Mouse (Mus musculus) MEL (cell line): ENCODE measurements around the gene Dlgap1. TPM values are rescaled to one million over a fixed set of nuclear protein-coding genes. Genes with fewer than 3 reads are reported as not detected.

Experiments
- DNase-seq: peaks from one replicate; pipeline ENCODE4 v3.0.0; 2011; ENCODE audit warnings: low read depth, low spot score
- H3K27ac ChIP-seq: 2 replicates; pipeline ENCODE4 v1.5.1; 2012; ENCODE audit warnings: low read depth, mild to moderate bottlenecking, control low read depth, low read length, moderate library complexity; ENCODE audit not compliant: control insufficient read depth
- H3K27me3 ChIP-seq, 2 experiments: fragments of 150-350 bp in 1 of 2; sonication (generic) in 1 of 2; 2 replicates each; pipeline ENCODE4 v1.6.1; 2012; ENCODE audit warnings: low read length in 2 of 2, mild to moderate bottlenecking in 2 of 2, improper control_type of control experiment in 1 of 2, moderate library complexity in 1 of 2; ENCODE audit not compliant: insufficient read depth in 2 of 2, control insufficient read depth in 1 of 2
- H3K36me3 ChIP-seq, 2 experiments: 2 replicates each; pipeline ENCODE4 v1.6.1; 2012 to 2014; ENCODE audit warnings: low read length in 2 of 2, improper control_type of control experiment in 1 of 2, inconsistent platforms in 1 of 2, mild to moderate bottlenecking in 1 of 2; ENCODE audit not compliant: insufficient read depth in 2 of 2, control insufficient read depth in 1 of 2
- H3K4me1 ChIP-seq, 2 experiments: fragments of 150-350 bp in 1 of 2; sonication (generic) in 1 of 2; 2 replicates each; pipeline ENCODE4 v1.6.1; 2012; ENCODE audit warnings: low read length in 2 of 2, improper control_type of control experiment in 1 of 2, mild to moderate bottlenecking in 1 of 2; ENCODE audit not compliant: insufficient read depth in 2 of 2, control insufficient read depth in 1 of 2
- H3K4me3 ChIP-seq, 2 experiments: fragments of 150-350 bp in 1 of 2; sonication (generic) in 1 of 2; 2 replicates each; pipeline ENCODE4 v1.5.1; 2012; ENCODE audit warnings: low read depth in 2 of 2, low read length in 2 of 2, mild to moderate bottlenecking in 2 of 2, moderate library complexity in 2 of 2, control low read depth in 1 of 2, improper control_type of control experiment in 1 of 2; ENCODE audit not compliant: control insufficient read depth in 1 of 2, insufficient read depth in 1 of 2
- H3K79me2 ChIP-seq: 2 replicates; pipeline ENCODE4 v1.6.1; 2012; ENCODE audit warnings: mild to moderate bottlenecking, low read length, moderate library complexity; ENCODE audit not compliant: control insufficient read depth, poor library complexity, insufficient read depth
- H3K9ac ChIP-seq: 2 replicates; pipeline ENCODE4 v1.6.1; 2012; ENCODE audit warnings: low read depth, mild to moderate bottlenecking, control low read depth, low read length, moderate library complexity; ENCODE audit not compliant: control insufficient read depth, poor library complexity, severe bottlenecking
- H3K9me3 ChIP-seq: fragments of 150-350 bp; sonication (generic); replicated peaks from 2 replicates; pipeline ENCODE4 v1.6.1; 2012; ENCODE audit warnings: mild to moderate bottlenecking, low read length, improper control_type of control experiment, moderate library complexity; ENCODE audit not compliant: insufficient read depth
- BHLHE40 ChIP-seq: IDR thresholded peaks from 2 replicates; pipeline ENCODE4 v1.6.1; 2012; ENCODE audit warnings: low read depth, mild to moderate bottlenecking, inconsistent platforms, low read length, improper control_type of control experiment, borderline replicate concordance
- CHD1 ChIP-seq: IDR thresholded peaks from 2 replicates; pipeline ENCODE4 v1.6.1; 2012; ENCODE audit warnings: low read depth, mild to moderate bottlenecking, inconsistent platforms, low read length, improper control_type of control experiment
- CHD2 ChIP-seq: IDR thresholded peaks from 2 replicates; pipeline ENCODE4 v1.6.1; 2011; ENCODE audit warnings: low read length, improper control_type of control experiment
- CTCF ChIP-seq, 3 experiments: IDR thresholded peaks in 2 of 3; conservative IDR thresholded peaks in 1 of 3; 2 replicates each; pipeline ENCODE4 v1.5.1; 2011 to 2012; ENCODE audit warnings: low read length in 3 of 3, low read depth in 2 of 3, mild to moderate bottlenecking in 2 of 3, improper control_type of control experiment in 1 of 3, inconsistent platforms in 1 of 3, mixed read lengths in 1 of 3, moderate library complexity in 1 of 3; ENCODE audit not compliant: control insufficient read depth in 1 of 3, insufficient read depth in 1 of 3, poor library complexity in 1 of 3, severe bottlenecking in 1 of 3
- E2F4 ChIP-seq: IDR thresholded peaks from 2 replicates; pipeline ENCODE4 v1.6.1; 2011; ENCODE audit warnings: low read depth, low read length, improper control_type of control experiment, borderline replicate concordance
- EP300 ChIP-seq, 2 experiments: IDR thresholded peaks; 2 replicates each; pipeline ENCODE4 v1.6.1; 2011; ENCODE audit warnings: improper control_type of control experiment in 2 of 2, low read length in 2 of 2, low read depth in 1 of 2, mild to moderate bottlenecking in 1 of 2
- GATA1 ChIP-seq: IDR thresholded peaks from 2 replicates; pipeline ENCODE4 v1.6.1; 2011; ENCODE audit warnings: low read depth, low read length, improper control_type of control experiment
- HCFC1 ChIP-seq: IDR thresholded peaks from 2 replicates; pipeline ENCODE4 v1.6.1; 2012; ENCODE audit warnings: low read depth, mild to moderate bottlenecking, inconsistent platforms, low read length, improper control_type of control experiment, moderate library complexity
- JUND ChIP-seq: IDR thresholded peaks from 2 replicates; pipeline ENCODE4 v1.6.1; 2011; ENCODE audit warnings: low read depth, mild to moderate bottlenecking, improper control_type of control experiment, low read length
- KAT2A ChIP-seq: conservative IDR thresholded peaks from 2 replicates; pipeline ENCODE4 v1.6.1; 2012; ENCODE audit warnings: low read depth, low read length, improper control_type of control experiment, inconsistent platforms
- MAFK ChIP-seq: IDR thresholded peaks from 2 replicates; pipeline ENCODE4 v1.6.1; 2011; ENCODE audit warnings: low read depth, mild to moderate bottlenecking, low read length, improper control_type of control experiment, borderline replicate concordance
- MAX ChIP-seq: IDR thresholded peaks from 2 replicates; pipeline ENCODE4 v1.6.1; 2011; ENCODE audit warnings: low read length, improper control_type of control experiment
- MYB ChIP-seq: IDR thresholded peaks from 2 replicates; pipeline ENCODE4 v1.6.1; 2011; ENCODE audit warnings: mild to moderate bottlenecking, low read depth, low read length, improper control_type of control experiment
- MYC ChIP-seq: IDR thresholded peaks from 2 replicates; pipeline ENCODE4 v1.6.1; 2011; ENCODE audit warnings: low read depth, mild to moderate bottlenecking, low read length, improper control_type of control experiment, moderate library complexity
- NELFE ChIP-seq: IDR thresholded peaks from 2 replicates; pipeline ENCODE4 v1.6.1; 2011; ENCODE audit warnings: low read depth, low read length, improper control_type of control experiment
- NRF1 ChIP-seq: IDR thresholded peaks from 2 replicates; pipeline ENCODE4 v1.6.1; 2014; ENCODE audit warnings: low read depth, mild to moderate bottlenecking, inconsistent platforms, low read length, improper control_type of control experiment, moderate library complexity; ENCODE audit not compliant: poor library complexity, insufficient read depth, severe bottlenecking
- POLR2A ChIP-seq, 2 experiments: IDR thresholded peaks; 2 replicates each; pipeline ENCODE4 v1.6.1; 2011 to 2012; ENCODE audit warnings: low read length in 2 of 2, mild to moderate bottlenecking in 2 of 2, control low read depth in 1 of 2, improper control_type of control experiment in 1 of 2, low read depth in 1 of 2, moderate library complexity in 1 of 2; ENCODE audit not compliant: control insufficient read depth in 1 of 2, insufficient read depth in 1 of 2, poor library complexity in 1 of 2
- POLR2AphosphoS2 ChIP-seq: IDR thresholded peaks from 2 replicates; pipeline ENCODE4 v1.6.1; 2011; ENCODE audit warnings: low read length, improper control_type of control experiment
- POLR2AphosphoS5 ChIP-seq: IDR thresholded peaks from 2 replicates; pipeline ENCODE4 v1.6.1; 2012; ENCODE audit warnings: low read depth, borderline replicate concordance, mild to moderate bottlenecking, inconsistent platforms, low read length, moderate library complexity, mixed read lengths
- RAD21 ChIP-seq: IDR thresholded peaks from 2 replicates; pipeline ENCODE4 v1.6.1; 2011; ENCODE audit warnings: mild to moderate bottlenecking, low read depth, low read length, improper control_type of control experiment
- RCOR1 ChIP-seq: IDR thresholded peaks from 2 replicates; pipeline ENCODE4 v1.6.1; 2012; ENCODE audit warnings: low read depth, mild to moderate bottlenecking, inconsistent platforms, low read length, improper control_type of control experiment
- SIN3A ChIP-seq: IDR thresholded peaks from 2 replicates; pipeline ENCODE4 v1.6.1; 2012; ENCODE audit warnings: low read length, improper control_type of control experiment, inconsistent platforms
- SMC3 ChIP-seq: IDR thresholded peaks from 2 replicates; pipeline ENCODE4 v1.6.1; 2011; ENCODE audit warnings: low read depth, low read length, improper control_type of control experiment
- TAL1 ChIP-seq: IDR thresholded peaks from 2 replicates; pipeline ENCODE4 v1.6.1; 2012; ENCODE audit warnings: mild to moderate bottlenecking, inconsistent platforms, low read length, moderate library complexity, mixed read lengths
- USF1 ChIP-seq: IDR thresholded peaks from 2 replicates; pipeline ENCODE4 v1.6.1; 2014; ENCODE audit warnings: low read depth, mild to moderate bottlenecking, inconsistent platforms, low read length, improper control_type of control experiment, moderate library complexity
- USF2 ChIP-seq, 2 experiments: IDR thresholded peaks; 2 replicates each; pipeline ENCODE4 v1.6.1; 2011 to 2012; ENCODE audit warnings: improper control_type of control experiment in 2 of 2, low read length in 2 of 2, borderline replicate concordance in 1 of 2, inconsistent platforms in 1 of 2, low read depth in 1 of 2, mild to moderate bottlenecking in 1 of 2; ENCODE audit not compliant: insufficient read depth in 1 of 2
- ZMIZ1 ChIP-seq: IDR thresholded peaks from 2 replicates; pipeline ENCODE4 v1.6.1; 2012; ENCODE audit warnings: low read depth, mild to moderate bottlenecking, inconsistent platforms, low read length, improper control_type of control experiment, moderate library complexity
- ZNF384 ChIP-seq: IDR thresholded peaks from 2 replicates; pipeline ENCODE4 v1.6.1; 2012; ENCODE audit warnings: low read depth, mild to moderate bottlenecking, inconsistent platforms, low read length, improper control_type of control experiment
- polyA plus RNA-seq, 2 experiments: library from polyadenylated mRNA; stranded (reverse) in 1 of 2; unstranded in 1 of 2; fragments of >175 nt in 1 of 2; fragments of >200 nt in 1 of 2; gene quantifications; 2 replicates each; pipeline versions ENCODE4 v1.2.1 to v1.2.4; 2012; ENCODE audit warnings: low replicate concordance in 2 of 2, low read depth in 1 of 2; ENCODE audit not compliant: insufficient read length in 2 of 2, insufficient read depth in 1 of 2, missing spikeins in 1 of 2
- total RNA-seq: library from RNA; depleted of rRNA; stranded (reverse); fragments of 300-350 nt; gene quantifications from 2 replicates; pipeline ENCODE4 v1.2.3, GENCODE M21; 2012

The Dlgap1 gene
- total and polyA plus RNA-seq, 3 experiments, result 0.06 TPM; not detected in 2

DNA sequence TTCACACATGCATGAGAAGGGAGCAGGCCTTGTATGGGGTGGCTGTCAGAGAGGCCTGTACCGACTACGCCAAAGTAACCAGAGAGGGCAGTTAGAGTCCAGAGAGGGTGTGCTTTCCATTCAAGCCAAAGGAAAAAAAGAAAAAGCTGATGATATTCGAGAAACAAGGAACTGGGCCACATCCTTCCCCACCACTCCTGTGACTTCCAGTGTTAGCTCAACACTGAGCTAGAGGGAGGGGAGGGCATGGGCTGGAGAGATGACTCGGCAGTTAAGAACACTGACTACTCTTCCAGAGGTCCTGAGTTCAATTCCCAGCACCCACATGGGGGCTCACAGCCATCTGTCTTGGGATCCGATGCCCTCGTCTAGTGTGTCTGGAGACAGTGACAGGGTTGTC is 860.3 kb downstream of the Dlgap1 start:
- DNase-seq, result no peak
- Histone ChIP-seq H3K4me1 (peaks cover 2 to 7% of the 10 kb centered on the region in 2 experiments; a peak in 3 of 4 replicates), H3K4me3 (no peak overlapping the region), H3K36me3 (no peaks in the 10 kb centered on the region; a peak in 1 of 4 replicates), H3K9ac (no peak overlapping the region), H3K79me2 (no peaks in the 10 kb centered on the region), H3K9me3 (no peaks in the 10 kb centered on the region), H3K27me3 (no peaks in the 10 kb centered on the region; a peak in 1 of 4 replicates), H3K27ac (no peak overlapping the region)
- no peak for TF ChIP-seq RCOR1
- no peak for TF ChIP-seq USF2 (IDR thresholded peaks at IDR 0.05; ENCODE audit: borderline replicate concordance in 1 of 2, insufficient read depth in 1 of 2, low read depth in 1 of 2, low read length in 2 of 2)
- no peak for TF ChIP-seq MAFK
- TF ChIP-seq KAT2A, result no peak
- no peak for TF ChIP-seq CHD2
- TF ChIP-seq NELFE, result no peak
- TF ChIP-seq MYC, result no peak
- no peak for TF ChIP-seq HCFC1
- TF ChIP-seq E2F4, result no peak
- TF ChIP-seq CTCF (IDR thresholded peaks at IDR 0.05 in 2 of 3, conservative IDR thresholded peaks at IDR 0.05 in 1 of 3; ENCODE audit: control insufficient read depth in 1 of 3, insufficient read depth in 1 of 3, low read depth in 2 of 3, low read length in 3 of 3, poor library complexity in 1 of 3, severe bottlenecking in 1 of 3), result no peak
- TF ChIP-seq POLR2AphosphoS2, result no peak
- TF ChIP-seq SMC3, result no peak
- no peak for TF ChIP-seq JUND
- TF ChIP-seq EP300 (IDR thresholded peaks at IDR 0.05; ENCODE audit: low read depth in 1 of 2, low read length in 2 of 2), result no peak
- TF ChIP-seq POLR2AphosphoS5, result no peak
- TF ChIP-seq GATA1, result no peak
- TF ChIP-seq ZMIZ1, result no peak
- TF ChIP-seq MYB, result no peak
- TF ChIP-seq TAL1, result no peak
- no peak for TF ChIP-seq RAD21

DNA sequence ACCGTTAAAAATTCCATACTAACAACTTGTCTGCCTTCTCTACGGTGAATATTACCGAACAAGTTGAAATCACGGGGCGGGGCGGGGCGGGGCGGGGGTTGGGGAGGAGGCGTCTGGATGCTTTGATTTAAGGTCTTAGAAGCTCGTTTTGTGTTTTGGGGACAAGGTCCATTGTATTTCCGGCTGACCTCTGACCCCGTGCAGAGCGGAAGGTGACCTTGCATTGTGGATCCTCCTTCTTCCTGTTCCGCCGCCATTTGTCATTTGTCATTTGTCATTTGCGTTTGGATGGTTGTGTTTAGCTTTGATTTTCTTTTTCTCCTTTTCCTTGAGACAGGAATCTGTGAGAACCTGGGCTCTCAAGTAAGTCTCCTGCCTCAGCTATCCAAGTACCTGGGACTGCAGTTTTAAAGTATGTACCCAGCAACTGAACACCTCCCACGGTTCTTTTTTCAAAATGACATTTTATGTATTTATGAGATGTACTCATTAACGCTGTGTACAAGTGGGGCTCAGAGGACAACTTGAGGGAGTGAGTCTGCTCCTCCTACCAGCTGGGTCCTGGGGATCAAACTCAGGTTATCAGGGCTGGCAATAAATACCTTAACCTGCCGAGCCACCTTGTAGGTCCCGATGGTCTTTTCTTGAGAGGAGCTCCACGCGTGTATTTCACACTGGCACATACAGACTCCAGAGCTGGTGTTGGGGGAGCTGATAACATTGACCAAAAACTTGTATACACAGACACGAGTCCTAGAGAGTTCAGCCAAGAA is 861.3 kb downstream of the Dlgap1 start:
- DNase-seq, result no peak
- no peak overlapping the region for H3K9ac ChIP-seq
- H3K4me1 ChIP-seq, result peaks cover 2 to 7% of the 10 kb centered on the region in 2 experiments; a peak in 3 of 4 replicates
- H3K4me3 ChIP-seq, result no peak overlapping the region
- no peaks in the 10 kb centered on the region for H3K79me2 ChIP-seq
- H3K9me3 ChIP-seq, result no peaks in the 10 kb centered on the region
- H3K36me3 ChIP-seq, result no peaks in the 10 kb centered on the region; a peak in 1 of 4 replicates
- no peak overlapping the region for H3K27ac ChIP-seq
- H3K27me3 ChIP-seq, result no peaks in the 10 kb centered on the region; a peak in 1 of 4 replicates
- TF ChIP-seq ZMIZ1, result no peak
- no peak for TF ChIP-seq CTCF (IDR thresholded peaks at IDR 0.05 in 2 of 3, conservative IDR thresholded peaks at IDR 0.05 in 1 of 3; ENCODE audit: control insufficient read depth in 1 of 3, insufficient read depth in 1 of 3, low read depth in 2 of 3, low read length in 3 of 3, poor library complexity in 1 of 3, severe bottlenecking in 1 of 3)
- TF ChIP-seq POLR2A (IDR thresholded peaks at IDR 0.05; ENCODE audit: control insufficient read depth in 1 of 2, insufficient read depth in 1 of 2, low read depth in 1 of 2, low read length in 2 of 2, poor library complexity in 1 of 2), result no peak
- TF ChIP-seq NRF1, result no peak
- TF ChIP-seq CHD1, result no peak
- no peak for TF ChIP-seq POLR2AphosphoS2
- TF ChIP-seq MAFK, result no peak
- no peak for TF ChIP-seq SIN3A
- no peak for TF ChIP-seq NELFE
- no peak for TF ChIP-seq MAX
- TF ChIP-seq USF1, result no peak
- no peak for TF ChIP-seq POLR2AphosphoS5
- TF ChIP-seq BHLHE40, result no peak
- TF ChIP-seq ZNF384, result no peak
- no peak for TF ChIP-seq RAD21
- no peak for TF ChIP-seq E2F4
- no peak for TF ChIP-seq EP300 (IDR thresholded peaks at IDR 0.05; ENCODE audit: low read depth in 1 of 2, low read length in 2 of 2)
- TF ChIP-seq USF2 (IDR thresholded peaks at IDR 0.05; ENCODE audit: borderline replicate concordance in 1 of 2, insufficient read depth in 1 of 2, low read depth in 1 of 2, low read length in 2 of 2), result no peak
- no peak for TF ChIP-seq KAT2A
